Mouse (Mus musculus): ENCODE results near the gene Slc9b1. TPM values are rescaled to one million over a fixed set of nuclear protein-coding genes. Genes with fewer than 3 reads are reported as not detected.

Slc9b1 gene
- polyA plus RNA-seq, 1 experiment, result 100.0 TPM

DNA sequence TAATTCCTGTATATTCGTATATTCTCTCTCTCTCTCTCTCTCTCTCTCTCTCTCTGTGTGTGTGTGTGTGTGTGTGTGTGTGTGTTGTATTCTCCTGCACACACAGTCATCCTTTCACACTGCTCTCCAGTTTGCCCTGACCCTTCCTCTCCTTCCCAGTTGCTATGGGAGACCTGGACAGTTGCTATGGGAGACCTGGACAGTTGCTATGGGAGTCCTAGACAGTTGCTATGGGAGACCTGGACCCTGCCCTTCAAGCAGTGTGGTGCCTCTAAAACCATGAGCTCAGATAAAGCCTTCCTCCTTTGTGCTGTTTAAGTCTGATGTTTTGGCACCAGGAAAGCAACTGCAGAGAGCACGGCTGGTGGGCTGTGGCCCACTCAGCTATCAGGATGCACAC, 34.1 kb upstream of the Slc9b1 start:
- no peak for TF ChIP-seq CTCF (IDR thresholded peaks at IDR 0.05; ENCODE audit: control insufficient read depth, insufficient read depth, insufficient replicate concordance, low read depth, low read length)
- TF ChIP-seq POLR2A (IDR thresholded peaks at IDR 0.05; ENCODE audit: control insufficient read depth, low read depth, low read length), result no peak
- Histone ChIP-seq H3K36me3 (ENCODE audit: control insufficient read depth, insufficient read depth, low read length) (no peaks in the 10 kb centered on the region), H3K4me3 (ENCODE audit: control insufficient read depth, low read depth, low read length) (no peak overlapping the region), H3K27ac (ENCODE audit: control insufficient read depth, insufficient read depth, low read depth, low read length) (no peak overlapping the region), H3K4me1 (ENCODE audit: control insufficient read depth, insufficient read depth, low read length) (no peaks in the 10 kb centered on the region; the same call in 1 of the 2 replicates), H3K27me3 (ENCODE audit: control insufficient read depth, insufficient read depth, low read length) (no peaks in the 10 kb centered on the region)

DNA sequence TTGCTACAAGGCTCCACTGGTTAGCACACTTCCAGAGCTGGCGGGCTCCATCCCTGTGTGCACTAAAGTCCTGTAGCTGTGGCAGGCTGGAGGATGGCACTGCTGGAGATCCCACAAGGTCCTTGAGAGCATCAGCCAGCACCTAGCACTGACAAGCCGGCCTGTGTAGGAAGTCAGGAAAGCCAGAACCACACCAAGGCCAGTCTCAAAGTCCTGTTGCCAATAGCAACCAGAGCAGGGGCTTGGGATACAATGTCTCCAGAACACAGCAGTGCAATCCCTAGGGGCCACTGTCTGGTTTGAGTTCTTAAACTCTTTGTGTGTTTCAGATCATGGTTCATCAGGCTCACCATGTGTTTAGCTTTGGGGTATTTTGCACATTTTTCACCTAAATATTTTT, 33.0 kb upstream of the Slc9b1 start:
- Histone ChIP-seq H3K27ac (ENCODE audit: control insufficient read depth, insufficient read depth, low read depth, low read length) (no peak overlapping the region), H3K4me3 (ENCODE audit: control insufficient read depth, low read depth, low read length) (no peak overlapping the region), H3K27me3 (ENCODE audit: control insufficient read depth, insufficient read depth, low read length) (no peaks in the 10 kb centered on the region), H3K36me3 (ENCODE audit: control insufficient read depth, insufficient read depth, low read length) (no peaks in the 10 kb centered on the region), H3K4me1 (ENCODE audit: control insufficient read depth, insufficient read depth, low read length) (no peaks in the 10 kb centered on the region; the same call in 1 of the 2 replicates)
- no peak for TF ChIP-seq POLR2A (IDR thresholded peaks at IDR 0.05; ENCODE audit: control insufficient read depth, low read depth, low read length)
- TF ChIP-seq CTCF (IDR thresholded peaks at IDR 0.05; ENCODE audit: control insufficient read depth, insufficient read depth, insufficient replicate concordance, low read depth, low read length), result no peak

DNA sequence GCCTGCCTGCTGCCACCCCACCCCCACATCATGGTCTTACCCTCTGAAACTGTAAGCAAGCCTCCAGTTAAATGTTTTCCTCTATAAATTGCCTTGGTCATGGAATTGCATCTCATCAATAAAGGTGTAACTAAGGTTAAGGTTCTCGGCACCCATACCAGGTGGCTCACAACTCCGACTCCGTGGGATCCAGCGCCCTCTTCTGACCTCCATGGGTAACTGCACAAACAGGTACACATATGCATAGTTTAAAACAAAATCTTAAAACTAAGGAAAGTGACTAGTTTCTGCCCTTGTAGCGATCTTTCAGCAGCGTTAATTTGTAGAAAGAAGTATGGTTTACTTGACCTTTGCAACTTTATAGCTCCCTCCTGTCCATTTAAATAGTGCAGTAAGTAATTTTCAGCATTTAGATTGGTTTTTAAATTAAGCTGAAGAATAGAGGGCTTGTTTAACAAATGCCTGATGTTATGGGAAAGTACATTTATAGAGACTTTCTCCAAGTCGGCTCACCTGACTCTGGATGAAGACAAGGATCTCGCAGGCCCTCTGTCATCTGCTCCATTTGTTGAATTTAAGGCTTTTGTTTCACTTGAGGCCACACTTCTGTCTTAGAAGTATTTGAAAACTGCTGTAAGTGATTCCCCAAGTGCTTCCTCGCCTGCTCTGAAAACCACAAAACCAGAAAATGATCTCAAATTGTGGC, 32.0 kb upstream of the Slc9b1 start:
- peak; percentile 76; the same call in 1 of the 2 replicates for TF ChIP-seq CTCF (IDR thresholded peaks at IDR 0.05; ENCODE audit: control insufficient read depth, insufficient read depth, insufficient replicate concordance, low read depth, low read length)
- no peak for TF ChIP-seq POLR2A (IDR thresholded peaks at IDR 0.05; ENCODE audit: control insufficient read depth, low read depth, low read length)

DNA sequence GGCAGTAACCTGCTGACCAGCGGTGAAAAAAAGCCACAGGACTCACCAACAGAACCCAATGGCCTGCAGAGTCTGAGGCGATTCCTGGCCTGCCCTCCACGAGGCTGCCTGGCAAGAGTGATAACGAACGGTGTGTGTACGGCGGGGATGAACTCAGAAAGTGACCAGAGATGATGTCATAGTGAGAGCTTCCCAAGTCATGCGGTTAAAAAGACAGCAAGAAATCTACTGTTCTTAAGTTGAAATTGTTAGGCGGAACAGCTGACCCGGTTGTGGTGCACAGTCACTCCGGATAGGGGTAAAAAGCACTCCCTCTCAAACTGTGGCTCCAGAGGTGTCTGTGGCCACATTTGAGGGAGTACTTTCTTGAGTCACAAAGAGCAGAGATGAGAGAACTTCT, 29.5 kb upstream of the Slc9b1 start:
- Histone ChIP-seq H3K27ac (ENCODE audit: control insufficient read depth, insufficient read depth, low read depth, low read length) (no peak overlapping the region), H3K4me1 (ENCODE audit: control insufficient read depth, insufficient read depth, low read length) (no peaks in the 10 kb centered on the region; the same call in 1 of the 2 replicates), H3K36me3 (ENCODE audit: control insufficient read depth, insufficient read depth, low read length) (no peaks in the 10 kb centered on the region), H3K27me3 (ENCODE audit: control insufficient read depth, insufficient read depth, low read length) (no peaks in the 10 kb centered on the region), H3K4me3 (ENCODE audit: control insufficient read depth, low read depth, low read length) (no peak overlapping the region)
- no peak for TF ChIP-seq POLR2A (IDR thresholded peaks at IDR 0.05; ENCODE audit: control insufficient read depth, low read depth, low read length)
- no peak for TF ChIP-seq CTCF (IDR thresholded peaks at IDR 0.05; ENCODE audit: control insufficient read depth, insufficient read depth, insufficient replicate concordance, low read depth, low read length)

More for the DNA sequence above, 32.0 kb upstream of the Slc9b1 start:
- Histone ChIP-seq H3K36me3 (ENCODE audit: control insufficient read depth, insufficient read depth, low read length) (no peaks in the 10 kb centered on the region), H3K4me3 (ENCODE audit: control insufficient read depth, low read depth, low read length) (no peak overlapping the region), H3K4me1 (ENCODE audit: control insufficient read depth, insufficient read depth, low read length) (no peaks in the 10 kb centered on the region; the same call in 1 of the 2 replicates), H3K27ac (ENCODE audit: control insufficient read depth, insufficient read depth, low read depth, low read length) (no peak overlapping the region), H3K27me3 (ENCODE audit: control insufficient read depth, insufficient read depth, low read length) (no peaks in the 10 kb centered on the region)

DNA sequence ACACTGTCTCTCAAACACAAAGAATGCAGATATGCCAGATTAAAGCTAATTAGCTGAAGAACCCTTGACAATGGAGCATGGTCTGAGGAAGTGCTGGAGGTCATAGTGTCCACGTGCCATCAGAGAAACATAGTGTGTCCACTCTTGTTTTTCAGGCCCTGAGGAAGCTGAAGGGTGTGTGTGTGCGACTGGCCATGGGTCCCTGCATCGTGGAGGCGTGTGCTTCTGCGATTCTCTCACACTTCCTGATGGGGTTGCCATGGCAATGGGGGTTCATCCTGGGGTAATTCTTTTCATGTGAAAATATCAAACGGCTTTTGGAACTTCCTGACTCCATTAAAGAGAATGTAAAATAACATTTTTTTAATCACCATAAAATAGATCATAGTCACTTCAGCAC, 23.5 kb upstream of the Slc9b1 start:
- Histone ChIP-seq H3K4me3 (ENCODE audit: control insufficient read depth, low read depth, low read length) (no peak overlapping the region), H3K4me1 (ENCODE audit: control insufficient read depth, insufficient read depth, low read length) (no peaks in the 10 kb centered on the region; the same call in 1 of the 2 replicates), H3K36me3 (ENCODE audit: control insufficient read depth, insufficient read depth, low read length) (no peaks in the 10 kb centered on the region), H3K27ac (ENCODE audit: control insufficient read depth, insufficient read depth, low read depth, low read length) (no peak overlapping the region), H3K27me3 (ENCODE audit: control insufficient read depth, insufficient read depth, low read length) (no peaks in the 10 kb centered on the region)
- TF ChIP-seq POLR2A (IDR thresholded peaks at IDR 0.05; ENCODE audit: control insufficient read depth, low read depth, low read length), result no peak
- no peak for TF ChIP-seq CTCF (IDR thresholded peaks at IDR 0.05; ENCODE audit: control insufficient read depth, insufficient read depth, insufficient replicate concordance, low read depth, low read length)

GRCm38 (mm10) chr3:135327176-135327575, 20.7 kb upstream of the Slc9b1 start:
- Histone ChIP-seq H3K27ac (ENCODE audit: control insufficient read depth, insufficient read depth, low read depth, low read length) (no peak overlapping the region), H3K27me3 (ENCODE audit: control insufficient read depth, insufficient read depth, low read length) (no peaks in the 10 kb centered on the region)
- TF ChIP-seq CTCF (IDR thresholded peaks at IDR 0.05; ENCODE audit: control insufficient read depth, insufficient read depth, insufficient replicate concordance, low read depth, low read length) (no peak), POLR2A (IDR thresholded peaks at IDR 0.05; ENCODE audit: control insufficient read depth, low read depth, low read length) (no peak)

GRCm38 (mm10) chr3:135327601-135328000, 20.2 kb upstream of the Slc9b1 start:
- H3K4me3 ChIP-seq (ENCODE audit: control insufficient read depth, low read depth, low read length), result no peak overlapping the region
- no peaks in the 10 kb centered on the region for H3K36me3 ChIP-seq (ENCODE audit: control insufficient read depth, insufficient read depth, low read length)
- no peaks in the 10 kb centered on the region for H3K4me1 ChIP-seq (ENCODE audit: control insufficient read depth, insufficient read depth, low read length)
- no peak for TF ChIP-seq POLR2A (IDR thresholded peaks at IDR 0.05; ENCODE audit: control insufficient read depth, low read depth, low read length)
- TF ChIP-seq CTCF (IDR thresholded peaks at IDR 0.05; ENCODE audit: control insufficient read depth, insufficient read depth, insufficient replicate concordance, low read depth, low read length), result no peak
- no peak overlapping the region for H3K27ac ChIP-seq (ENCODE audit: control insufficient read depth, insufficient read depth, low read depth, low read length)
- H3K27me3 ChIP-seq (ENCODE audit: control insufficient read depth, insufficient read depth, low read length), result no peaks in the 10 kb centered on the region

More at GRCm38 (mm10) chr3:135327176-135327575, 20.7 kb upstream of the Slc9b1 start:
- Histone ChIP-seq H3K36me3 (ENCODE audit: control insufficient read depth, insufficient read depth, low read length) (no peaks in the 10 kb centered on the region), H3K4me3 (ENCODE audit: control insufficient read depth, low read depth, low read length) (no peak overlapping the region), H3K4me1 (ENCODE audit: control insufficient read depth, insufficient read depth, low read length) (no peaks in the 10 kb centered on the region)
